Mouse (Mus musculus): ENCODE data around the gene Gpr61. TPM values are rescaled to one million over a fixed set of nuclear protein-coding genes. Genes with fewer than 3 reads are reported as not detected.

Gpr61 gene
- total and polyA plus RNA-seq, 3 experiments: 0.04 TPM; not detected in 2

- H3K27ac ChIP-seq: no peak overlapping the region
- TF ChIP-seq EP300 (IDR thresholded peaks at IDR 0.05; ENCODE audit: insufficient read depth, low read depth, low read length) (no peak), POLR2A (IDR thresholded peaks at IDR 0.05; ENCODE audit: insufficient read depth, low read depth, low read length) (no peak), CTCF (IDR thresholded peaks at IDR 0.05) (no peak)
- no peak overlapping the region for H3K4me3 ChIP-seq
- intact Hi-C loops (cut with DNase I): no loop called here
- peaks cover 3% of the 10 kb centered on the region; the same call in 1 of the 2 replicates for H3K4me1 ChIP-seq (ENCODE audit: control insufficient read depth, insufficient read depth, low read length)
- no peak for DNase-seq
- WGBS: 53% methylated on average over 3 of the region's 3 CpGs
- H3K36me3 ChIP-seq (ENCODE audit: control insufficient read depth, insufficient read depth, low read length): no peaks in the 10 kb centered on the region
- H3K27me3 ChIP-seq (ENCODE audit: control insufficient read depth, insufficient read depth, low read length): peaks cover 2% of the 10 kb centered on the region; the same call in 1 of the 2 replicates
- H3K9ac ChIP-seq (ENCODE audit: low read depth, low read length): no peak overlapping the region
- no peaks in the 10 kb centered on the region for H3K79me2 ChIP-seq (replicated peaks; ENCODE audit: control insufficient read depth, insufficient read depth, low read length)
Measured at GRCm38 (mm10) chr3:108169199-108169598, 14.5 kb upstream of the Gpr61 start.

GRCm38 (mm10) chr3:108167499-108167898 lies 12.8 kb upstream of the Gpr61 start:
- Histone ChIP-seq H3K36me3 (ENCODE audit: control insufficient read depth, insufficient read depth, low read length) (no peaks in the 10 kb centered on the region), H3K27ac (no peak overlapping the region), H3K27me3 (ENCODE audit: control insufficient read depth, insufficient read depth, low read length) (no peaks in the 10 kb centered on the region), H3K4me1 (ENCODE audit: control insufficient read depth, insufficient read depth, low read length) (peaks cover 3% of the 10 kb centered on the region; the same call in 1 of the 2 replicates), H3K4me3 (no peak overlapping the region), H3K9ac (ENCODE audit: low read depth, low read length) (no peak overlapping the region), H3K79me2 (replicated peaks; ENCODE audit: control insufficient read depth, insufficient read depth, low read length) (no peaks in the 10 kb centered on the region)
- no peak for TF ChIP-seq EP300 (IDR thresholded peaks at IDR 0.05; ENCODE audit: insufficient read depth, low read depth, low read length)
- no peak for TF ChIP-seq CTCF (IDR thresholded peaks at IDR 0.05)
- TF ChIP-seq POLR2A (IDR thresholded peaks at IDR 0.05; ENCODE audit: insufficient read depth, low read depth, low read length): no peak
- intact Hi-C loops (cut with DNase I): no loop called here
- DNase-seq: no peak
- WGBS: 58% methylated on average over 14 of the region's 14 CpGs

GRCm38 (mm10) chr3:108166486-108167211 lies 12.0 kb upstream of the Gpr61 start:
- H3K36me3 ChIP-seq (ENCODE audit: control insufficient read depth, insufficient read depth, low read length): no peaks in the 10 kb centered on the region
- H3K4me1 ChIP-seq (ENCODE audit: control insufficient read depth, insufficient read depth, low read length): peaks cover 3% of the 10 kb centered on the region; the same call in 1 of the 2 replicates
- no peak overlapping the region for H3K9ac ChIP-seq (ENCODE audit: low read depth, low read length)
- intact Hi-C loops (cut with DNase I): no loop called here
- 41% methylated on average over 8 of the region's 11 CpGs for WGBS
- H3K4me3 ChIP-seq: no peak overlapping the region
- peak; percentile 52 to 64 for DNase-seq
- H3K27me3 ChIP-seq (ENCODE audit: control insufficient read depth, insufficient read depth, low read length): no peaks in the 10 kb centered on the region
- H3K79me2 ChIP-seq (replicated peaks; ENCODE audit: control insufficient read depth, insufficient read depth, low read length): no peaks in the 10 kb centered on the region
- TF ChIP-seq EP300 (IDR thresholded peaks at IDR 0.05; ENCODE audit: insufficient read depth, low read depth, low read length) (no peak), CTCF (IDR thresholded peaks at IDR 0.05) (peak; percentile 24; the same call in 1 of the 2 replicates), POLR2A (IDR thresholded peaks at IDR 0.05; ENCODE audit: insufficient read depth, low read depth, low read length) (no peak)
- H3K27ac ChIP-seq: no peak overlapping the region

GRCm38 (mm10) chr3:108165532-108166315 lies 11.0 kb upstream of the Gpr61 start:
- DNase-seq: peak in 1 of 2 experiments; percentile 45
- no peak for TF ChIP-seq POLR2A (IDR thresholded peaks at IDR 0.05; ENCODE audit: insufficient read depth, low read depth, low read length)
- no peak for TF ChIP-seq CTCF (IDR thresholded peaks at IDR 0.05)

GRCm38 (mm10) chr3:108164807-108165206 lies 10.1 kb upstream of the Gpr61 start:
- peaks cover 3% of the 10 kb centered on the region; the same call in 1 of the 2 replicates for H3K4me1 ChIP-seq (ENCODE audit: control insufficient read depth, insufficient read depth, low read length)
- H3K36me3 ChIP-seq (ENCODE audit: control insufficient read depth, insufficient read depth, low read length): no peaks in the 10 kb centered on the region
- WGBS: 25% methylated on average over 9 of the region's 9 CpGs
- peak; percentile 78 to 84 for DNase-seq
- no peak overlapping the region for H3K9ac ChIP-seq (ENCODE audit: low read depth, low read length)
- no peak overlapping the region for H3K4me3 ChIP-seq
- TF ChIP-seq EP300 (IDR thresholded peaks at IDR 0.05; ENCODE audit: insufficient read depth, low read depth, low read length) (peak; percentile 92), CTCF (IDR thresholded peaks at IDR 0.05) (no peak), POLR2A (IDR thresholded peaks at IDR 0.05; ENCODE audit: insufficient read depth, low read depth, low read length) (no peak)
- intact Hi-C loops (cut with DNase I): loop anchor here (1.0 to 2.0 kb wide), 3 partner anchors 39 to 224 kb away; no protein-coding TSS in a partner anchor
- no peaks in the 10 kb centered on the region for H3K79me2 ChIP-seq (replicated peaks; ENCODE audit: control insufficient read depth, insufficient read depth, low read length)
- no peak overlapping the region for H3K27ac ChIP-seq
- H3K27me3 ChIP-seq (ENCODE audit: control insufficient read depth, insufficient read depth, low read length): no peaks in the 10 kb centered on the region

More at GRCm38 (mm10) chr3:108165532-108166315, 11.0 kb upstream of the Gpr61 start:
- intact Hi-C loops (cut with DNase I): loop anchor here (2.0 kb wide), 1 partner anchor 71 kb away; no protein-coding TSS in a partner anchor
- Histone ChIP-seq H3K36me3 (ENCODE audit: control insufficient read depth, insufficient read depth, low read length) (no peaks in the 10 kb centered on the region), H3K4me1 (ENCODE audit: control insufficient read depth, insufficient read depth, low read length) (peaks cover 3% of the 10 kb centered on the region; the same call in 1 of the 2 replicates), H3K9ac (ENCODE audit: low read depth, low read length) (no peak overlapping the region), H3K27ac (no peak overlapping the region), H3K27me3 (ENCODE audit: control insufficient read depth, insufficient read depth, low read length) (no peaks in the 10 kb centered on the region), H3K4me3 (no peak overlapping the region), H3K79me2 (replicated peaks; ENCODE audit: control insufficient read depth, insufficient read depth, low read length) (no peaks in the 10 kb centered on the region)
- WGBS: 54% methylated on average over 10 of the region's 10 CpGs
